Mouse (Mus musculus) cortical plate, adult 2 months (tissue): ENCODE results near the gene Gimap5. TPM values are rescaled to one million over a fixed set of nuclear protein-coding genes. Genes with fewer than 3 reads are reported as not detected.

Source experiments
- H3K27ac ChIP-seq: fragments of 200-500 bp; 2 replicates; pipeline ENCODE4 v1.5.1; 2012; ENCODE audit warnings: low read length, control low read depth, inconsistent platforms; ENCODE audit not compliant: insufficient read depth
- H3K4me1 ChIP-seq: fragments of 200-500 bp; 2 replicates; pipeline ENCODE4 v1.6.1; 2011; ENCODE audit warnings: low read length; ENCODE audit not compliant: control insufficient read depth, insufficient read depth
- H3K4me3 ChIP-seq: fragments of 200-500 bp; 2 replicates; pipeline ENCODE4 v1.5.1; 2011; ENCODE audit warnings: mild to moderate bottlenecking, low read length, control low read depth; ENCODE audit not compliant: insufficient read depth
- CTCF ChIP-seq: fragments of 200-500 bp; IDR thresholded peaks from 2 replicates; pipeline ENCODE4 v1.5.1; 2011; ENCODE audit warnings: mild to moderate bottlenecking, control low read depth, low read length; ENCODE audit not compliant: insufficient read depth; ENCODE audit errors: extremely low read depth
- POLR2A ChIP-seq: fragments of 200-500 bp; IDR thresholded peaks from 2 replicates; pipeline ENCODE4 v1.6.1; 2011; ENCODE audit warnings: mild to moderate bottlenecking, low read length, control low read depth; ENCODE audit not compliant: insufficient read depth; ENCODE audit errors: extremely low read depth
- polyA plus RNA-seq: library from polyadenylated mRNA; depleted of rRNA; stranded (reverse); fragments of >200 nt; gene quantifications from 2 replicates; pipeline ENCODE4 v1.2.3, GENCODE M21; 2012

Gimap5 gene
- polyA plus RNA-seq, 1 experiment, result 0.75 TPM

DNA sequence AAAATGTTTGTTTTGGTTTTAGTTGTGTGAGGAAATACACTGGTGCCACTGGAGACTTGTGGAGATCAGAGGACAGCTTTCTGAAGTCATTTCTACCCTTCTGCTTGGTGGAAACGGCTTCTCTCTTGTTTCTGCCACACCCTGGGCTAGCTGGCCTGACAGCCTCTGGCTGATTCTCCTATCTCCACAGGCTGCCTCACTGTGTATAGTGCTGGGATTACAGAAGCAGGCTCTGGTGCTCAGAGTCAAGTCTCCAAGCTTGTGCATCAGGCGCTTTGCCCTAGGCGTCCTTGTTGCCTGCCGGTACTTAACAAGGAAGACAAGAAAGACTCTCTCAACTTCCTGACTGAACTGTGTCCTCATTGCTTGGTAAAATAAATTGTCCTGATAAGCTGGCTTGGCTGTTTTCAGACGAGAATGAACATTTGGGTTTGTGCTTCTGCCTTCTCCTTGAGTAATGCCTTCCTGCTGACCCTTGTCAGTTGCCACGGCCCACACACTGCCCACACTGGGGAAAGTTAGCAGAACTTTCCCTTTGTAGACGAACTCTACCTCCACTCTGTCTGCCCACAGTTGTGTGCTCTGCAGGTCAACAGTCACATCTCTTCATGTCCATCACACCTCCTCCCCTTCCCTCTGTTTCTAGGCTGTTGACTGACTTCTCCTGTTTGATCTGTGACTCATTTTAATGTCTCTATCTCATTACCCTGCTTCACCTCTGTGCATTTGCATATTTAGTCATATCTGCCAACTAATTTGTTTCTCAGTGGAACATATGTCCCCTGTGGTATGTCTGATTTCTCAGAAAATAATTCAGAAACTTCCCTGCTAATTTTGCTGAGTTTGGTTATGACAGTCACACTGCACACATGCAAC lies 1.3 kb downstream of the Gimap5 start:
- TF ChIP-seq CTCF (no peak), POLR2A (no peak)
- H3K4me1 ChIP-seq, result no peaks in the 10 kb centered on the region
- H3K27ac ChIP-seq, result no peak overlapping the region
- H3K4me3 ChIP-seq, result no peak overlapping the region

DNA sequence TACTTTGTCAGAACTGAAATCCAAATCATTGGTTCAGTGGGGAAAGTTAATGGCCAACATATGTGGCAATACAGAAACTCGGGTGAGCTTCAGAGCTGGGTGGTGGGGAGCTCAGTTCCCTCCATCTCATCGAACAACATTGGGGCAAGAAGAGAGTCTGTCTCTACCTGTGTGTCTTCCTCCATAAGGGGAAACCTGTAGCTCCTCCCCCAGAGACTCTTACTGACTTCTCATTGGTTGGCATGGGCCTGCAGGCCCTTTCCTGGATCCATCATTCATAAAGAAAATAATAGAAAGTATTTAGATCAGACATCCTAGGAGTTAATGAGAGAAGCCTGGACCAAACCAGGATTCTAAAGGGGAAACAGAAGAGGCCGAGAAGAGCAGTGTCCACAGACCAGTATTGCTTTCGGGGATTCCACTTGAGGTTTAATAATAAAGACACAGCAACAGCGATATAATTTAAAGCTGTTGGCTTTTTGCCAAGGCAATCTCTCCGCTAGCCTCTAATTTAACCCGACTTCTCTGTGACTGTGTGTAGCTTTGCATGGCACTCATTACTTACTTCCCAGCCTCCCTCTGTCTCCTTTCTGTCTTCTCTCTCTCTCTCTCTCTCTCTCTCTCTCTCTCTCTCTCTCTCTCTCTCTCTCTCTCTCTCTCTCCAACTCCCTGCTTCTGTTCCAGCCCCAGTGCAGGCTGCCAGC lies 17.7 kb downstream of the Gimap5 start:
- H3K4me3 ChIP-seq, result no peak overlapping the region
- no peak for TF ChIP-seq CTCF
- TF ChIP-seq POLR2A, result no peak
- no peak overlapping the region for H3K27ac ChIP-seq
- no peaks in the 10 kb centered on the region for H3K4me1 ChIP-seq

DNA sequence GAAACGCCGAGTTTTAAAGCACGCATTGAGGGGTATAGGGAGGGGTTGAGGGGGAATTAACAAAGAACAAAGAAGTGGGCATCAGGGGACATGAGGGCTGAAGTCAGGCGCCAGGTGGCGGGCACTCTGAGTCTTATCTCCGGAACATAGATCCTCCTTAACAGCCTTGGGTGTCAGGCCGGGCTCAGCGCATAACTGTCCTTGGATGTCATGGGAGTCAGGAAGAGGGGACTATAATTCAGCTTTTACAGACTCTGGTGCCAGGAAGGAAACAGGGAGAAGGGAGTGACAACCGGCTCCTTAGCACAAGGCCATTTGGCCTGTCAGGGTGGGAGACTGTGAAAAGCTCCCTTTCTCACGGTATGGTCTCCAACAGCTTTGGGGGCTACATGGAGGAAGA lies 18.5 kb downstream of the Gimap5 start:
- Histone ChIP-seq H3K4me3 (no peak overlapping the region), H3K4me1 (no peaks in the 10 kb centered on the region), H3K27ac (no peak overlapping the region)
- TF ChIP-seq CTCF (no peak), POLR2A (no peak)

DNA sequence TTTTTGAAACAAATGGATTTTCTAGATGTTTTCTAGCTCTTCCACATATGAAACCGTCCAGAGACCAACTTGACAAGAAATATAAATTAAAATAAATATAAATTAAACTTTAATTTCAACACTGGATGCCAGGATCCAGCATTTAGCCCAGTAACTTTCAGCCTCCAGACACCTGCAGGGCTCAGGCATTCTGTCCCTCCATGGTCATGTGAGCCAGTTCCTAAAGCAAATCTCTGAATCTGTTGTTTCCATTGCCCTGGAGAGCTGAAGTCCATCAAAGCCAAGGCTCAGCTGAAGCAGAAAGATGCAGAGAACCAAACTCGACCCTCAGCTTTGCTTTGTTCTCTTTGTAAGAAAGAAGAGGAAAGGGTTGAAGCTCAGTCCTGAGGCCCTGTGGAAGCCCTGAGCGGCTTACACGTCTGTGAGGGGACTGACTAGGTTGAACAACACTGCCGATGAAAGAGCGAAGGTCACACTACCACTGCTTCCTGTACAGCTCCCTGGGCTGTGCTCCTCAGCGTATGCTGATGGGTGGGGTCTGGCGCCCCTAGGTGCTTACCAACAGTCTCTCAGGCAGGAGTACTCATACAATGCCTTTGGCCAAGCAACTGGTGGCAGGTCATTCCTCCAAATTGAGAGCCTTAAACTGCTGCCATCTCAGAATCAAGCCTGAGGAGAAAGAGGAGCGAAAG lies 22.3 kb downstream of the Gimap5 start:
- no peak overlapping the region for H3K4me3 ChIP-seq
- no peak overlapping the region for H3K27ac ChIP-seq
- H3K4me1 ChIP-seq, result no peaks in the 10 kb centered on the region
- TF ChIP-seq POLR2A, result no peak
- no peak for TF ChIP-seq CTCF

DNA sequence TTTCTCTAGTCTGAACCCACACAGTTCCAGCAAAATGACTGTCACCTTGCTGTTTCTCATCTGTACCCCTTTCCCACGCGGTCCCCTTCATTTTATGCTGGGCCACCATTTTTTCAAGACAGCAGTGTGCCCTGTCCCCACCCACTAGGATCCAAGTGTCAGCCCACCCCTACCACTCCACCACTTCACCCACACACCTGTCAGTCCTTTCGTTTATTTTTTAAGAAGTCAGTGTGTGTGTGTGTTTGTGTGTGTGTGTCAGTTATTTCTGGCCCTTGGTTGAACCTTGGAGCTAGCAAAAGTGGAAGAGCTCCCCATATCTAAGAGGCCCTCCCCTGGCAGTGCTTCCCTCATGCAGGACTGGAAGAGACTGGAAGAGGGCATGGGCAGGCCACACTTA lies 22.9 kb downstream of the Gimap5 start:
- Histone ChIP-seq H3K4me3 (no peak overlapping the region), H3K4me1 (no peaks in the 10 kb centered on the region), H3K27ac (no peak overlapping the region)
- TF ChIP-seq CTCF (no peak), POLR2A (no peak)

DNA sequence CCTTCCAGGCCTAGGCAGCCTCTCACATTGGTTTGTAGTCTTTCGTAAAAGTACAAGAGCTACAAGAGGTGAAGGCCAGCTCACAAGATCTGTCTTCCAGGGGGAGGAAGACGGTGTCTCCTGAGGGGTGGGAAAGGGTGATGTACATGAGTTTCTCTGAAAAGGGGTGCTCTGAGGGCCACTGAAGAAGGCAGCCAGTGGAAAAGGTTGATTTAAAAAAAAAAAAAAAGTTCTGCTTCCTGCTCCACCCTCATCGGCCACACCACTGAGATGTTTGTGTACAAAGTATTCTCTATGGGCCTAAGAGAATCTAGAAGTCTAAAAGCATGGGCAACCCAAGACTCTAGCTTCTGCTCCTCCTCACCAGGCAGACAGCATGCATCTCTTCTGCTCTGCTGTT lies 24.7 kb downstream of the Gimap5 start, which contains the start of gene Gimap3:
Gimap3 (minus strand) TSS at position 156 of the 400 bp plus-strand sequence.
- Histone ChIP-seq H3K4me3 (no peak within 1 kb of the TSS), H3K27ac (no peak within 1 kb of the TSS), H3K4me1 (no peaks in the 10 kb centered on the region)
- TF ChIP-seq CTCF (no peak), POLR2A (no peak)

DNA sequence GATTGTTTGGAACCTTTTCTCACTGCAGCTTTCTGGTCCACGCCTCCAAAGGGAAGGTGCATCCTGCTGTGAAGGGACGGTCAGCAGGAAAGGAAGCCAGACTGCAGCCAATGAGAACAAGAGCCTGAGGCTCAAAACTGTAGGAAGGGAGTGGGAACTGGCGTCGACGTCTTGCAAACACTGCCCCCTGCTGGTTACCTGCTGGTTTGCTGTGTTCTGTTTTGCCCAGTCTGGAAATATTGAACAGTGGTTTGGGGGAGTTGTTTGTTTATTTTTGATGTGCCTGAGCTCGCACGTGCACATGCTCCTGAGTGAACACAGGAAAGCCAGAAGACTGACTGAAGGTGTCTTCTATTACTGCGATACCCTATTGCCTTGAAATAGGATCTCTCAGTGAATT lies 26.0 kb downstream of the Gimap5 start:
- Histone ChIP-seq H3K27ac (no peak overlapping the region), H3K4me3 (no peak overlapping the region)

DNA sequence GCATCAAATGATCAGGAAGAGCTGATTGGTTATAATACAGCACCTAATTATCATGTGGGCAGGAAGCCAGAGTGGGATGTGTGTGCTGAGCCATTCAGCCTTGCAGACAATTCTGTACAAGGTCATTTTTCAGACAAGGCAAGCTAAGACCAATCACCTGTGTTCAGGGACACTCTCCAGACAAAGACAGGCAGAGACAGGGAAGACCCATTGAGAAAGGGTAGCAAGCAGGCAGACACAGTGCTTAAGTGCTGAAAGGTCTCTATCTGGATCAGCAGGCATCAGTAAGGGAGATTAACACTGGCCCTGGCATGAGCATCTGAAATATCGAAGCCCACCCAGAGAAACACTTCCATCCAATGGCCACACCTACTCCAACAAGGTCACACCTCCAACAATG lies 38.4 kb downstream of the Gimap5 start:
- TF ChIP-seq CTCF, result no peak
- TF ChIP-seq POLR2A, result no peak
- Histone ChIP-seq H3K4me1 (no peaks in the 10 kb centered on the region), H3K27ac (no peak overlapping the region), H3K4me3 (no peak overlapping the region)

More for the DNA sequence above, 26.0 kb downstream of the Gimap5 start:
- peak; percentile 92 for TF ChIP-seq CTCF
- TF ChIP-seq POLR2A, result no peak
- no peaks in the 10 kb centered on the region for H3K4me1 ChIP-seq

DNA sequence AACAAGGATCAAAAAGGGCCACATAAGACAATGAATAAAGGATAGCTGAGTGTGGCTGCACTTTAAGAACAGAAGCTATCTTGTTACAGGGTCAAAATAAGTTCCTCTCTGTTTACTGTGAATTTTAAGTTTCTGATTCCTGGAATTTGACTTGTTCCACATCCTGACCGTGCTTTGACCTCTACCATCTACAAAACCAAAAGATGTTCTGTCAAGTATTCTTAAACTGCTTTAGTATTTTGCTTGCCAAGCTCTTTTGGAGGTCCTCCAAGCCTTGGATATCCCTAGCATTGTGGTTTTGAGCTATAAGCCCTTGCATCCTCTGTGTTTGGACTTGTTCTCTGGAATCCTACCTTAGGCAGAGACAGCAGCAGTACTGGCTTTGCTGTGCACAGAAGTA lies 39.2 kb downstream of the Gimap5 start:
- H3K27ac ChIP-seq, result no peak overlapping the region
- TF ChIP-seq POLR2A (no peak), CTCF (no peak)
- no peaks in the 10 kb centered on the region for H3K4me1 ChIP-seq
- no peak overlapping the region for H3K4me3 ChIP-seq

DNA sequence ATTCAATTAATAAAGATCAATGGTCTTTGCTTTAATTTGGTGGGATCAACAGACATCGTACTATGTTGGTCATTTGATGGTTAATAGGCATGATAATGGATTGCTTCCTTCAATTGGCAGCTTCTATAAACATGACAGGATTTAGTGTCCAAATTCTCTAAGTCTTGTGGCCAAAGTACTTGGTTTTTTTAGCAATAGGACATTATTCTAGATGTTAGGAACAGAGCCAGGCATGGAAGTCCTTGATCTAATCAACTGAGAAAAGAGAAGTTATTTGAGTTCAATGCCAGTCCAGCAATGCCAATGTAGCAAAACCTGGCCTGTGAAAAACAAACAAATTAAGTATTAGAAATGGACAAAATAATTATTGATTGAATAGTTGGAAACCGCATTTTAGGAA lies 39.6 kb downstream of the Gimap5 start:
- H3K27ac ChIP-seq, result no peak overlapping the region
- no peak overlapping the region for H3K4me3 ChIP-seq
- no peaks in the 10 kb centered on the region for H3K4me1 ChIP-seq
- TF ChIP-seq CTCF (no peak), POLR2A (no peak)
